Mouse (Mus musculus) thymus, adult 2 months (tissue): ENCODE data around the gene Rims4.

Experiments used
- CTCF ChIP-seq: fragments of 200-500 bp; IDR thresholded peaks from 2 replicates; pipeline ENCODE4 v1.5.1; 2012; ENCODE audit warnings: mild to moderate bottlenecking, control low read depth, low read length, moderate library complexity, borderline replicate concordance; ENCODE audit not compliant: control insufficient read depth, poor library complexity, insufficient read depth; ENCODE audit errors: extremely low read depth
- POLR2A ChIP-seq: fragments of 200-500 bp; IDR thresholded peaks from 2 replicates; pipeline ENCODE4 v1.6.1; 2012; ENCODE audit warnings: mild to moderate bottlenecking, low read length, control low read depth, moderate library complexity; ENCODE audit not compliant: control insufficient read depth, poor library complexity, insufficient read depth; ENCODE audit errors: extremely low read depth

GRCm38 (mm10) chr2:163893446-163894370, 24.8 kb downstream of the Rims4 start:
- TF ChIP-seq CTCF = no peak
- no peak for TF ChIP-seq POLR2A
